Mouse (Mus musculus): ENCODE measurements around the gene Plekhj1.
"Not testable (repeated sequence)": the region's sequence is repeated elsewhere in the genome, so short reads cannot be mapped to it uniquely, and the experiment has no call there.

Gene Plekhj1

GRCm38 (mm10) chr10:80826151-80827062 is 28.0 kb upstream of the Plekhj1 start, which contains the start of gene Oaz1:
Oaz1 (plus strand) TSS chr10:80826656.
- in situ Hi-C loops (cut with MboI; ENCODE audit: low sequenced_read_pairs): no loop called here

GRCm38 (mm10) chr10:80824827-80825226 is 26.4 kb upstream of the Plekhj1 start:
- in situ Hi-C loops (cut with MboI; ENCODE audit: low sequenced_read_pairs): no loop called here

DNA sequence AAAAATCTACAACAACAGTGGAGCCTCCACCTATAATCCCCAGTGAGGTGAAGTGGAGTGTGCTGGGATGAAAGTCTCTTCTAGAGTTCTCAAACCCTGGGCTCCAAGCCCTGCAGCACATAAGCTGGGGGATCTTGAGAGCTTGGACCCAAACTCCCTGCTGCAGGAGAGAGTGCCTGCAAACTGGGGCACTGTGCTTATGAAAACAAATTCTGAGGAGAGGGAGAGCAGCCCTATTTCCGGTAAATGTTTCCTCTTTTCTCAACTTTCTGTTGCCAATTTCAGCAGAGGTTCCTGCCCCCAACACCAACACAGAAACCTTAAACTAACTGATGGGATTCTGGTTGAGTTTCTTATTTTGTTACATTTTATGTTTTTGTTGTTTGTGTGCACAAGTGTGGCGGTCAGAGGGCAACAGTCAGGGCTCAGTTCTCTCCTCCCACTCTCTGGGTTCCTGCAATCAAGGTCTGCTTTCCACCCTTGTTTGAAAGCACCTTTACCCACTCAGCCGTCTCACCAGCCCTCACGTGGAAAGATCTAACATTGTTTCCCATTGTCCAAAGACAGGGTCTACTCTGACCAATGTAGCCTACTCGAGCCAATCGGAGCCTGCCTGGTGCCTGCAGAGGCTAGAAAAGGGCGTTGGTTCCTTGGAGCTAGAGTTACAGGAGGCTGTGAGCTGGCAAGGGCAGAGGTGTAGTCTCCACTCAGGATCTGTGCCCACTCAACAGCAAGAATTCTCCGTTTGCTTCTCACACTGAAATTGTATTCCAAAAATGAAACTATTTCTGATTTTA is 25.6 kb upstream of the Plekhj1 start:
- in situ Hi-C loops (cut with MboI; ENCODE audit: low sequenced_read_pairs): no loop called here

- in situ Hi-C loops (cut with MboI; ENCODE audit: low sequenced_read_pairs): no loop called here
These were observed 24.9 kb upstream of the Plekhj1 start for GRCm38 (mm10) chr10:80823316-80823715.

DNA sequence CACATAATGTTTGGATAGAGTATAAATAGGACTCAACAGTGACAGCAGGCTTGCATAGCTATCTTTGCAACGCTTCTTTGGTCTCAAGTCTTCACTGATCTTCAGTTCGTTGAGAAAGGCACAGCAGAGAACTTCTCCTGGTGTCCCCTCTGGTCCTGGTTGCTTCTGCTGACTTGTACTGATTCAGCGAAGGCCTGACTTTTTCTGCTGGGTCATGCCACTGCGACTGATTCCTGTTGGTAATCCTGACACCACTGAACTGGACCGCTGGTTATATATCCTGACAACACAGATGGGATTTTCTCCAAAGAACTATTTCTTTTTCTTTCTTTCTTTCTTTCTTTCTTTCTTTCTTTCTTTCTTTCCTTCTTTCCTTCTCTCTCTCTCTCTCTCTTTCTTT is 24.1 kb upstream of the Plekhj1 start:
- in situ Hi-C loops (cut with MboI; ENCODE audit: low sequenced_read_pairs): no loop called here

DNA sequence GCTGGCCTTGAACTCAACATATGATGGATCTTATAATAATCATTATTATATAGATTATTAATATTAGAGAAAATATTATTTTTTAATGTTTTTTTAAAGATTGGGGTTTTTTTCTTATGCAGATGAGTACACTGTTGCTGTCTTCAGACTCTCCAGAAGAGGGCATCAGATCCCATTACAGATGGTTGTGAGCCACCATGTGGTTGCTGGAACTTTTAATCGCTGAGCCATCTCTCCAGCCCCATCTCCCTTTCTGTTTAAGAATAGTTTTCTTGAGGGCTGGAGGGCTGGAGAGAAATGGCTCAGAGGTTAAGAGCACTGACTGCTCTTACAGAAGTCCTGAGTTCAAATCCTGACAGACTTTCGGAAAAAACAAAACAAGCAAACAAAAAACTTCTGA is 23.6 kb upstream of the Plekhj1 start:
- in situ Hi-C loops (cut with MboI; ENCODE audit: low sequenced_read_pairs): no loop called here

DNA sequence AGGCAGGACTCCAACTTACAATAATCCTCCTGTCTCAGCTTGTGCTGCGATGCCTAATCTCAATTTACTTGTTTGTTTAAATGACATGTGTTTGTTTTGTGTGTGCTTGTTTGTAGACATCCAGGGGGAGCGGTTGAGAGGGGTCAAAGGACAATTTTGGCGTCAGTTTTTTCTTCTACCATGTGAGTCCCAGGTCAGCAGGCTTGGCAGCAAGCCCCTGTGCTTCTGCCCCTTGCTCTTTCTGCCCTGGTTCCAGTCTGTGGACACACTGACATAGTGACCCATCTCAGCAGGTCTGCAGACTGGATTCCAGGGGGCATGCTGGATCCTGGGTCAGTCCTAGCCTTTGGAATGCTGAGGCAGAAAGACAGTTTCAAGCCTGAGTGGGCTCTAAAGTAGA is 21.0 kb upstream of the Plekhj1 start:
- in situ Hi-C loops (cut with MboI; ENCODE audit: low sequenced_read_pairs): no loop called here

DNA sequence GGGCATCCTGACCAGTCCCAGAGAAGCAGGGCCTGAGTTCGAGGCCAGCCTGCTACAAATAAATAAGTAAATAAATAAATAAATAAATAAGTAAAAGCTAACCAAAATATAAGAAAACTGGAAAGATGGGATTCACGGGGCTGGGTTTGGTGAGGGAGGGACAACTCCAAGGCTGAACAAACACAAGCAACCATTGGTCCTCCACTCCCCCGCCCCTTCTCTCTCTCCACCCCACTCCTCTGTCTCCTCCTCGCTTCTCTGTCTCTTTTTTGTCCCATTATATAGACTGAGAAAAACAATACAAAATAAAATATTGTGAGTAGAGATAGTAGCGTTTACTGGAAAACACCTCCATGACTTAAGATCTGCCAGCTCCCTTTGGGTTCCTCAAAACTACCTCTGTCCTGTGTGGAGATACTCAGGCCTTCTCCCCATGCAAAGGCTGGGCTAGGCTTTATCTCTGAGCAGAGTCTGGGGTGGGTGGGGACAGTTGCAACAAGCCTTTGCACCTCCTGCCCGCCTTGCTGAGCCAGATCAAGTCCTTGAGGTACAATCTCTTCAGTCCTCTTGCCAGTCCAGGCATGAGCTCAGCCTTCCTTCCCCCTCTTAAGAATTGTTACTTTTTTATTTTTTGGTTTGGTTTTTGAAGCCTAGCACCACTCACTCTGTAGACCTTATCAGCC is 20.3 kb upstream of the Plekhj1 start:
- in situ Hi-C loops (cut with MboI; ENCODE audit: low sequenced_read_pairs): no loop called here

DNA sequence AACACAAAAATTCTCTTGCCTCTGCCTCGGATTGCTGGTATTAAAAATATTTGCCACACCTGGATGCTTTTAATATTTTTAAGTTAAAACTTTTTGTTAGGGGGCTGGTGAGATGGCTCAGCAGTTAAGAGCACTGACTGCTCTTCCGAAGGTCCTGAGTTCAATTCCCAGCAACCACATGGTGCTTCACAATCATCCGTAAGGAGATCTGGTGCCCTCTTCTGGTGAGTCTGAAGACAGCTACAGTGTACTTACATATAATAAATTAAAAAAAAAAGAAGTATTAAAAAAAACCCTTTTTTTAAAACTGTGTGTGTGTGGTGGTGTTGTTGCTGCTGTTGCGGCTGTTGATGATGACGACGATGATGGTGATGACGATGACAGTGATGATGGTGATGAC is 19.5 kb upstream of the Plekhj1 start:
- in situ Hi-C loops (cut with MboI; ENCODE audit: low sequenced_read_pairs): not testable (repeated sequence)

DNA sequence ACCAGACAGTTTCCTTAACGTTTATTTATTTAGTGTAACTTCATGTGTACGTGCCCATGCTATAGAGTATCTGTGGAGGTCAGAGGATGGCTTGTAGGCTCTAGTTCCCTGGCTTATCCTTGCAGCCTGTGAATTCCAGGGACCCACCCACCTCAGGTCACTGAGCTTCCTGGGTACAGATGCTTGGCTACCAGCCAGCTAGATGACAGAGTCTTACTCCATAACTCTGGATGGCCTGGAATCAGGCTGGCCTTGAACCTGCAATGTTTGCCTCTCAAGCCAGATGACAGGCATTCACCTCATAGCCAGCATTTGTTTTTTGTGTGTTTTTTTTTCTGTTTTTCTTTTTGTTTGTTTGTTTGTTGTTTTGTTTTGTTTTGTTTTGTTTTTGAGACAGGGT is 18.7 kb upstream of the Plekhj1 start:
- in situ Hi-C loops (cut with MboI; ENCODE audit: low sequenced_read_pairs): no loop called here

DNA sequence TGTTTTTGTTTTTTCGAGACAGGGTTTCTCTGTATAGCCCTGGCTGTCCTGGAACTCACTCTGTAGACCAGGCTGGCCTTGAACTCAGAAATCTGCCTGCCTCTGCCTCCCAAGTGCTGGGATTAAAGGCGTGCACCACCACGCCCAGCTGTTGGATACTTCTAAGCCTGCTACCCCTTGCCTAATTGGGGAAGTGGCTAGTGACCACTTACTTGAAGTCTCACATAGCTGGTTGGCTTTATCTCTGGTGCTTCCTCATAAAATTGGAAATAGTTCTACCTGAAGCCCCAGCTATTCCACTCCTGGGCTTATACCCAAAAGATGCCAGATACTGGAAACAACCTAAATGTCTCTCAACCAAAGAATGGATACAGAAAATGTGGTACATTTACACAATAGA is 17.9 kb upstream of the Plekhj1 start:
- in situ Hi-C loops (cut with MboI; ENCODE audit: low sequenced_read_pairs): not testable (repeated sequence)

DNA sequence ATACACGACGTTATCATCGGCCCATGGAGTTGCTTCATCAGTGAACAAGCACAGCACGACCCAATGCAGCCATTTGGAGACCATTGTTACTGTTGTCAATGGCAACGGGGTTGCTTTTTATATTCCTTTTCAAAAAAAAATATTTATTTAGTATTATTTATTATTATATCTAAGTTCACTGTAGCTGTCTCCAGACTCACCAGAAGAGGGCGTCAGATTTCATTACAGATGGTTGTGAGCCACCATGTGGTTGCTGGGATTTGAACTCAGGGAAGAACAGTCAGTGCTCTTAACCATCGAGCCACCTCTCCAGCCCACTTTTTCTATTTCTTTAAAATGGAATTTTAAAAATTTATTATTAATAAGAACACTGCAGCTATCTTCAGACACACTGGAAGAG is 16.4 kb upstream of the Plekhj1 start:
- in situ Hi-C loops (cut with MboI; ENCODE audit: low sequenced_read_pairs): no loop called here

- in situ Hi-C loops (cut with MboI; ENCODE audit: low sequenced_read_pairs): no loop called here
These were observed 14.9 kb upstream of the Plekhj1 start, which contains the start of gene Jsrp1 for GRCm38 (mm10) chr10:80813366-80813765. Jsrp1 (minus strand) TSS chr10:80813498.

- in situ Hi-C loops (cut with MboI; ENCODE audit: low sequenced_read_pairs): no loop called here
These were observed 14.1 kb upstream of the Plekhj1 start for GRCm38 (mm10) chr10:80812391-80813041.

- in situ Hi-C loops (cut with MboI; ENCODE audit: low sequenced_read_pairs): no loop called here
These were observed 11.7 kb upstream of the Plekhj1 start for GRCm38 (mm10) chr10:80810084-80810483.

- in situ Hi-C loops (cut with MboI; ENCODE audit: low sequenced_read_pairs): no loop called here
These were observed 10.7 kb upstream of the Plekhj1 start for GRCm38 (mm10) chr10:80808985-80809632.

- in situ Hi-C loops (cut with MboI; ENCODE audit: low sequenced_read_pairs): no loop called here
These were observed 9.9 kb upstream of the Plekhj1 start for GRCm38 (mm10) chr10:80808099-80808984.

GRCm38 (mm10) chr10:80807057-80807627 is 8.7 kb upstream of the Plekhj1 start:
- in situ Hi-C loops (cut with MboI; ENCODE audit: low sequenced_read_pairs): no loop called here

Data from CH12F3 (cell line).